Mouse (Mus musculus): ENCODE measurements at regions not wholly inside any gene's neighbourhood (a gene's known extent, or its start where the extent isn't known, plus 50 kb on each side); places are given as distances from the start of the nearest gene placed in this dataset.

- no peak overlapping the region for H3K9ac ChIP-seq
- no peaks in the 10 kb centered on the region for H3K36me3 ChIP-seq
- H3K4me2 ChIP-seq (replicated peaks), result no peak overlapping the region
- no peaks in the 10 kb centered on the region for H3K27me3 ChIP-seq
- H3K4me1 ChIP-seq, result no peaks in the 10 kb centered on the region
- H3K27ac ChIP-seq, result no peak overlapping the region
- no peak overlapping the region for H3K4me3 ChIP-seq
- WGBS, result 87% methylated on average over 3 of the region's 3 CpGs
- no peak for ATAC-seq (ENCODE audit: insufficient number of reproducible peaks, insufficient read depth, low FRiP score, low TSS enrichment)
- H3K9me3 ChIP-seq, result no peaks in the 10 kb centered on the region
These were observed 180.3 kb upstream of the Cxcr4 start for GRCm38 (mm10) chr1:128772440-128772839.

GRCm38 (mm10) chr1:128770786-128771185 is 178.7 kb upstream of the Cxcr4 start:
- WGBS, result 84% methylated on average over 5 of the region's 5 CpGs

GRCm38 (mm10) chr1:128767991-128768390 is 175.9 kb upstream of the Cxcr4 start:
- Histone ChIP-seq H3K27ac (no peak overlapping the region), H3K36me3 (no peaks in the 10 kb centered on the region), H3K4me3 (no peak overlapping the region), H3K9ac (no peak overlapping the region), H3K9me3 (no peaks in the 10 kb centered on the region), H3K4me1 (no peaks in the 10 kb centered on the region), H3K27me3 (no peaks in the 10 kb centered on the region), H3K4me2 (replicated peaks) (no peak overlapping the region)
- WGBS, result 88% methylated on average over 6 of the region's 6 CpGs
- no peak for ATAC-seq (ENCODE audit: insufficient number of reproducible peaks, insufficient read depth, low FRiP score, low TSS enrichment)

More at GRCm38 (mm10) chr1:128770786-128771185, 178.7 kb upstream of the Cxcr4 start:
- no peaks in the 10 kb centered on the region for H3K4me1 ChIP-seq
- no peak overlapping the region for H3K4me3 ChIP-seq
- ATAC-seq (ENCODE audit: insufficient number of reproducible peaks, insufficient read depth, low FRiP score, low TSS enrichment), result no peak
- H3K27me3 ChIP-seq, result no peaks in the 10 kb centered on the region
- no peak overlapping the region for H3K4me2 ChIP-seq (replicated peaks)
- H3K36me3 ChIP-seq, result no peaks in the 10 kb centered on the region
- H3K27ac ChIP-seq, result no peak overlapping the region
- no peak overlapping the region for H3K9ac ChIP-seq
- no peaks in the 10 kb centered on the region for H3K9me3 ChIP-seq

GRCm38 (mm10) chr1:128767415-128767814 is 175.3 kb upstream of the Cxcr4 start:
- 86% methylated on average over 3 of the region's 3 CpGs for WGBS
- no peak overlapping the region for H3K27ac ChIP-seq
- H3K36me3 ChIP-seq, result no peaks in the 10 kb centered on the region
- no peaks in the 10 kb centered on the region for H3K4me1 ChIP-seq
- ATAC-seq (ENCODE audit: insufficient number of reproducible peaks, insufficient read depth, low FRiP score, low TSS enrichment), result no peak
- no peak overlapping the region for H3K4me2 ChIP-seq (replicated peaks)
- no peaks in the 10 kb centered on the region for H3K9me3 ChIP-seq
- no peaks in the 10 kb centered on the region for H3K27me3 ChIP-seq
- no peak overlapping the region for H3K9ac ChIP-seq
- no peak overlapping the region for H3K4me3 ChIP-seq

- no peak overlapping the region for H3K27ac ChIP-seq
- H3K4me2 ChIP-seq (replicated peaks), result no peak overlapping the region
These were observed 174.8 kb upstream of the Cxcr4 start for GRCm38 (mm10) chr1:128766894-128767268.

GRCm38 (mm10) chr1:128766193-128766893 is 174.2 kb upstream of the Cxcr4 start:
- ATAC-seq (ENCODE audit: insufficient number of reproducible peaks, insufficient read depth, low FRiP score, low TSS enrichment), result no peak
- H3K4me3 ChIP-seq, result no peak overlapping the region
- H3K9ac ChIP-seq, result no peak overlapping the region
- 74% methylated on average over 7 of the region's 7 CpGs for WGBS
- H3K27me3 ChIP-seq, result no peaks in the 10 kb centered on the region
- no peak overlapping the region for H3K4me2 ChIP-seq (replicated peaks)
- H3K4me1 ChIP-seq, result no peaks in the 10 kb centered on the region
- H3K27ac ChIP-seq, result no peak overlapping the region
- no peaks in the 10 kb centered on the region for H3K9me3 ChIP-seq
- H3K36me3 ChIP-seq, result no peaks in the 10 kb centered on the region

More at GRCm38 (mm10) chr1:128766894-128767268, 174.8 kb upstream of the Cxcr4 start:
- Histone ChIP-seq H3K36me3 (no peaks in the 10 kb centered on the region), H3K4me3 (no peak overlapping the region), H3K4me1 (no peaks in the 10 kb centered on the region), H3K9ac (no peak overlapping the region), H3K9me3 (no peaks in the 10 kb centered on the region), H3K27me3 (no peaks in the 10 kb centered on the region)
- no peak for ATAC-seq (ENCODE audit: insufficient number of reproducible peaks, insufficient read depth, low FRiP score, low TSS enrichment)
- WGBS, result 86% methylated on average over 7 of the region's 7 CpGs

- no peak overlapping the region for H3K4me3 ChIP-seq
- H3K27me3 ChIP-seq, result no peaks in the 10 kb centered on the region
- H3K4me1 ChIP-seq, result no peaks in the 10 kb centered on the region
- ATAC-seq (ENCODE audit: insufficient number of reproducible peaks, insufficient read depth, low FRiP score, low TSS enrichment), result no peak
- H3K27ac ChIP-seq, result no peak overlapping the region
- H3K9ac ChIP-seq, result no peak overlapping the region
- H3K9me3 ChIP-seq, result no peaks in the 10 kb centered on the region
- no peak overlapping the region for H3K4me2 ChIP-seq (replicated peaks)
- 84% methylated on average over 2 of the region's 2 CpGs for WGBS
- no peaks in the 10 kb centered on the region for H3K36me3 ChIP-seq
These were observed 173.5 kb upstream of the Cxcr4 start for GRCm38 (mm10) chr1:128765626-128766025.

- no peaks in the 10 kb centered on the region for H3K9me3 ChIP-seq
These were observed 173.0 kb upstream of the Cxcr4 start for GRCm38 (mm10) chr1:128765142-128765541.

GRCm38 (mm10) chr1:128762854-128763253 is 170.8 kb upstream of the Cxcr4 start:
- 78% methylated on average over 4 of the region's 4 CpGs for WGBS
- H3K27ac ChIP-seq, result no peak overlapping the region
- H3K4me2 ChIP-seq (replicated peaks), result no peak overlapping the region
- ATAC-seq (ENCODE audit: insufficient number of reproducible peaks, insufficient read depth, low FRiP score, low TSS enrichment), result no peak
- H3K27me3 ChIP-seq, result no peaks in the 10 kb centered on the region
- H3K9ac ChIP-seq, result no peak overlapping the region
- H3K36me3 ChIP-seq, result no peaks in the 10 kb centered on the region
- H3K4me1 ChIP-seq, result no peaks in the 10 kb centered on the region
- no peaks in the 10 kb centered on the region for H3K9me3 ChIP-seq
- H3K4me3 ChIP-seq, result no peak overlapping the region

More at GRCm38 (mm10) chr1:128765142-128765541, 173.0 kb upstream of the Cxcr4 start:
- H3K4me3 ChIP-seq, result no peak overlapping the region
- 87% methylated on average over 3 of the region's 3 CpGs for WGBS
- ATAC-seq (ENCODE audit: insufficient number of reproducible peaks, insufficient read depth, low FRiP score, low TSS enrichment), result no peak
- H3K27me3 ChIP-seq, result no peaks in the 10 kb centered on the region
- H3K4me2 ChIP-seq (replicated peaks), result no peak overlapping the region
- no peak overlapping the region for H3K9ac ChIP-seq
- H3K27ac ChIP-seq, result no peak overlapping the region
- H3K4me1 ChIP-seq, result no peaks in the 10 kb centered on the region
- no peaks in the 10 kb centered on the region for H3K36me3 ChIP-seq

GRCm38 (mm10) chr1:128762076-128762475 is 170.0 kb upstream of the Cxcr4 start:
- H3K36me3 ChIP-seq, result no peaks in the 10 kb centered on the region
- H3K9ac ChIP-seq, result no peak overlapping the region
- ATAC-seq (ENCODE audit: insufficient number of reproducible peaks, insufficient read depth, low FRiP score, low TSS enrichment), result no peak
- no peak overlapping the region for H3K4me3 ChIP-seq
- H3K4me1 ChIP-seq, result no peaks in the 10 kb centered on the region
- WGBS, result 75% methylated on average over 5 of the region's 5 CpGs
- no peaks in the 10 kb centered on the region for H3K27me3 ChIP-seq
- no peak overlapping the region for H3K4me2 ChIP-seq (replicated peaks)
- H3K27ac ChIP-seq, result no peak overlapping the region
- no peaks in the 10 kb centered on the region for H3K9me3 ChIP-seq

GRCm38 (mm10) chr1:128758802-128759481 is 166.8 kb upstream of the Cxcr4 start:
- ATAC-seq (ENCODE audit: insufficient number of reproducible peaks, insufficient read depth, low FRiP score, low TSS enrichment), result peak; percentile 35; the same call in 1 of the 2 replicates
- Histone ChIP-seq H3K9me3 (no peaks in the 10 kb centered on the region), H3K4me1 (no peaks in the 10 kb centered on the region), H3K4me3 (no peak overlapping the region), H3K36me3 (no peaks in the 10 kb centered on the region), H3K4me2 (replicated peaks) (no peak overlapping the region), H3K27ac (no peak overlapping the region), H3K27me3 (no peaks in the 10 kb centered on the region), H3K9ac (no peak overlapping the region)
- 80% methylated on average over 11 of the region's 11 CpGs for WGBS

- H3K9ac ChIP-seq, result no peak overlapping the region
- no peak overlapping the region for H3K4me3 ChIP-seq
- no peak overlapping the region for H3K27ac ChIP-seq
- H3K9me3 ChIP-seq, result no peaks in the 10 kb centered on the region
- H3K4me1 ChIP-seq, result no peaks in the 10 kb centered on the region
- no peak overlapping the region for H3K4me2 ChIP-seq (replicated peaks)
- H3K27me3 ChIP-seq, result no peaks in the 10 kb centered on the region
- no peaks in the 10 kb centered on the region for H3K36me3 ChIP-seq
- ATAC-seq (ENCODE audit: insufficient number of reproducible peaks, insufficient read depth, low FRiP score, low TSS enrichment), result no peak
- 80% methylated on average over 13 of the region's 13 CpGs for WGBS
These were observed 166.3 kb upstream of the Cxcr4 start for GRCm38 (mm10) chr1:128758294-128758801.

Data from embryonic facial prominence, embryonic 12.5 days (tissue).